Mouse (Mus musculus) fat pad, adult 2 months (tissue): ENCODE data around the gene Fam210b.
"Not testable (repeated sequence)": the region's sequence is repeated elsewhere in the genome, so short reads cannot be mapped to it uniquely, and the experiment has no call there.

Source experiments
- DNase-seq: peaks from one replicate; pipeline ENCODE4 v3.0.0-alpha.2; 2011; ENCODE audit warnings: low read depth, low spot score; ENCODE audit errors: extremely low read depth

Fam210b gene

DNA sequence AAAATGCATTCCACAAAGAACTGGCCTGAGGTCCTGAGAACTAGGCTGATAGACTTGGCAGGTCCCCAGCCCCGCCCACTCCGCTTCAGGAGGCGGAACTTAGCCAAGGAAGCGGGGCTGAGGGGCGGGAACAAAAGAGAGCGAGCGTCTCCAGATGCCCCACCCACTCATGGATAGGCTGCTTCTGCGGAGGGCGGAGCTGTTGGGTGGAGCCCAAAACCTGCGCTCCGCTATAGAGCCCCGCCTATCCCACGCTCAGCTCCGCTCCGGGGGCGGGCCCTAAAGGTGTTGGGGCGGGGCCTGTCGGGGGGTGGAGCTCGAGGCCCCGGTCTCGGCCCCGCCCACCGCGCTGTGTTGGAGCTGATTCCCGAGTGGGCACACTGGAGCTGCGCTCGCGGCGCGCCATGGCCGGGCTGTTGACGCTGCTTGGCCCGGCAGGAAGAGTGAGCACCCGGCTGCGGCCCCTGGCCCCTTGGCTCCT lies at the start of gene Fam210b:
Gene Fam210b, plus strand, starts transcription at position 308 of the 481 bp plus-strand sequence.
- DNase-seq: peak; percentile 77

DNA sequence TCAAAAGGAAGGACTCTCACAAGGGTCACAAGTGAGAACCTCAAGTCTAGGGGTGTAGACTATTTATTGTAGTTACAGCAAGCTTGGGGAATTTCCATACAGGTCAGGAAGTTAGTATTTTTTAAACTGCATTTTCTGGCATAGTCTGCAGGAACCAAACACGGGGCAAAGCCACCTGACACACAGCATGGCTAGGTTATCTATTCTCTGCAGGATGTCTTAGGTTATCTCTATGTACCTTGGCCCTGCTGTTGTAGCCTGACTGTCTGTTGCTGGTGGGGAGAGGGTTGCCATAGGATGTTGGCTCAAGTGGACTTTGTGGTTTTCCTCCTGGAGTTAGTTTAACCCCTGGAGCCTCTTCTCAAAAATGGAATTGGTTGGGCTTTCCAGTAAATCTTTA lies 47.3 kb upstream of the Fam210b start:
- no peak for DNase-seq

DNA sequence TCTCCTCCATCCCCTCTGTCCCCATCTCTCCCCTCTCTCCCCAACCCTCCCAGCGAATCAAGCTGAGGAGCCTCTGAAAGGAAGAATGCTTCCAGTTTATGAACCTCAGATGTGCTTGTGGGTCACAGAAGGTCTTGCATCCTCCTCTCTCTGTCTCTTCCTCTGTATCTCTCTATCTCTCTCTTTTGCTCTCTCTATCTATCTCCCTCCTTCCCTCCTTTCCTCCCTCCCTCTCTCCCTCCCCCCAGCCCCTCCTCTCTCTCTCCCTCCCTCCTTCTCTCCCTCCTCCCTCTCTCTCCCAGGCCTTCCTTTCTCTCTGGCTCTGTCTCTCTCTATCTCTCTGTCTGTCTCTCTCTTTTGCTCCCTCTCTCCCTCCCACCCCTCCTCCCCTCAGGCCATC lies 46.8 kb upstream of the Fam210b start:
- DNase-seq: no peak

DNA sequence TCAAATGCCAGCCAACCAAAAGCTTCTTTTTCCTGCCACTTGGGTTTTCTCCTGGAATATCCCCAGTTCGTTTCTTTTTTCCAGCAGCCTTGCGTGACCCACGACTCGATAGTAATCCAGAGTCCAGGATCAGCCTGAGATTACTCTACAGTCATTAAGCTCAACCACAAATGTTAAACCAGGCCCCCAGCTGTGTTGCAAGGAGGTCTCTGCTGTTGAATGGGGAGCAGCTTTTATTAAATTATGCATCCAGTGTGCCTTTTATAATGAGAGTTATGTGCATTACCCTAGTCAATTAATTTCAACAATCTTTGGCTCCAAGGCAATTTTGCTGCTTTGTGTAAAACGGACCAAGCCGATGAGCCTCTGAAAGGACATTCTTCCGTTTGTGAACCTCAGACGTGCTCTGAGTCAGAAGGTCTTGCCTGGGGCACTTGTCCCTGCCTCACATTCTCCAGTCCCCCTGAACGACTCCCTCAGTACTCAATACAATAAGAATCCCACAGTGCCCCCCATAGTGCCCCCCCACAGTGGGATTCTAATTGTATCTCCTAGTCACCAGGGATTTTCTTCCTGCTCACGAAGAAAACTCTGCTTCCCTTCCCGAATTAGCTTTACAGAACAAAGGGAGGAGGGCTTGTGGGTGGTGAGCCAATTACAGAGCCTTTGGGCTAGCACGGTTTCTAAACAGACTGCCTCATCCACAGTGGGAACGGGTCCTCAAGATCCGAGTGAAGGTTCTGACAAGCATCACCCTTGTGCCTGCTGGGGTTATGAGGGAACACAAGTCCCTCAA lies 46.0 kb upstream of the Fam210b start:
- no peak for DNase-seq

DNA sequence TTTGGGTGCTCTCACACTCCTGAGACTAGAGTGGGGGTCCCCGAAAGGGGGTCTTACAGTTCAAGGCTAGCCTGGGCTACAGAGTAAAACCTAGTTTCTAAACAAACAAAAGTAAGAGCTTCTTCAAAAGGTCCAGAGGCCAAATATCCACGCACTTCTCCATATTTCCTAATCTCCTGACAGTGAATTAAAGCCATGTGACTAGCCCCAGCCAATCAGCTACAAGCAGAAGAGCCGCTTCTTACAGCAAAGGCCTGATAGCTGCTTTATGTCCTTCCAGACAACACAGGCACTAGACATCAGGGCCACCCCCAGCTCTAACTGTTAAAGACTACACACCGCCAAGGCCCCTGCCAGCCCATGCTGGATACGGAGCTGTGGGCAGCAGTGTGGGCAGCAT lies 43.0 kb upstream of the Fam210b start:
- DNase-seq: no peak

DNA sequence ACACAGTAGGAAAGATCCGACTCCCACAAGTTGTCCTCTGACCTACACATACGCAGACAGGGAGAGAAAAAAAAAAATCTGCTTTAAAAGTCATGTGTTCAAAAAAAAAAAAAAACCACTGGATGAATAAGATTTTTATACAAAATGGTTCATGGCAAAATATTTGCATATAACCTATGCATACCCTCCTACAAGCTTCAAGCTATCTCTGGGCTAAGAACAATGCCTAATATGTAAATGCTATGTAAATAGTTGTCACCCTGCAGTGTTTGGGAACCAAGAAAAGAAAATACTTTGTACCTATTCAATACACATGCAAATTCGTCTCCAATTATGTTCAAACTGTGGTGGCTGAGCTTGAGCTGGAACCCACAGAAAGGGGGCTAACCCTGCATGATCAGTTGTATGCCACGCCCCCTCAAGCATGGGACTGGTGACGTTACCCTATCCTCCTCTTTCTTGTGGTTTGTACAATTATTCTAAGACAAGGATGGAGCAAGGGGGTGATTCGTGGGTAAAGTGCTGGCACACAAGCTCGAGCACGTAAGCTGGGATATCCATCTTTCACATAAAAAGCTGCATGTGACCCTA lies 41.2 kb upstream of the Fam210b start:
- no peak for DNase-seq

DNA sequence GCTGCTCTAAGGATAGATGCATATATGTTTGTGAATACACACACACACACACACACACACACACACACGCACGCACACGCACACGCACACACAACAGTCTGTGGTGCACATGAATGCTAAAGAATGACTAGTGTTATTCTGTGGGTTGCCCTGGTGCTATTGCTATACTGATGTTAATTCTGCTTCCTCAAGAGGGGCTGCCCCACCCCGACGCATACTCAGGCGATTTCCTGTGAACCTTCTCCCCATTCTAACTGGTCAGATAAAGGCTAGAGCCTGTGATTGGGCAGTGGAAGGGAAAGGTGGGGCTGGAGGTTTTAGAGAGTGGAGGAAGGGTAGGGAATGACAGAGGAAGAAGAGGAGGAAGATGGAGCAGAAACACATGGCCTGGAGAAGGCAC lies 39.8 kb upstream of the Fam210b start:
- DNase-seq: not testable (repeated sequence)

DNA sequence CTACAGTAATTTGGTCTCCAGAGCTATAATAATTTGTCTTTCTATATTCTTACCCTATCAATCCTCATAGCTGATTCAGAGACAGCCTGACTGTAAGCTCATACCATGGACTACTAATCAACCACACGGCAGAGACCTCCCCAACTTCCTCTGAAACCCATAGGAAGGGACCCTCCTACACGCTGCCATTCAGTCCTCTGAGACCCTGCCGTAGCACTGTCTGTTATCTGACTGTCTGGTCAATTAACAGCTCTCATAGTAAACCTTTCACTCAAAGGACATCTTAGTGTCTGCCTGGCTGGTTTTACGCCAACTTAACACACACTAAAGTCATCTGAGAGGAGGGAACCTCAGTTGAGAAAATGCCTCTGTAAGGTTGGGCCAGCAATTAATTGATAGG lies 38.8 kb upstream of the Fam210b start:
- no peak for DNase-seq

DNA sequence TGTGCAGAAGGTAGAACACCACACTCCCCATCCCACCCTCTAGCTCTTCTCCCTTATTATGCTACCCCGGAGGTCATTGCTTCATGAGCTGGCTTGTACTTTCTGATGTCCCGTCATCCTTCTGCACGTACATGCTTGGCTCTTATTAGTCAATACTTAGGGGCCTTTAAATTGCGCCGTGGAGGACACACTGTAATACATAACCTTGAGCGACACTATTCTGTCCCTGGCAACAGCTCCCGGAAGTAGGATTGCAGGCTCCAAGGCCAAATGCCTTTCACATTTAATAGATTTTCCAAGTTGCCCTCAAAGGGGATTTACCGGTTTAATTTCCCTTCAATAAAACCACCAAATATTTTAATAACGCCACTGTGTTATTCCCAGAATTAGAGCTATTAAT lies 33.6 kb upstream of the Fam210b start:
- DNase-seq: no peak

DNA sequence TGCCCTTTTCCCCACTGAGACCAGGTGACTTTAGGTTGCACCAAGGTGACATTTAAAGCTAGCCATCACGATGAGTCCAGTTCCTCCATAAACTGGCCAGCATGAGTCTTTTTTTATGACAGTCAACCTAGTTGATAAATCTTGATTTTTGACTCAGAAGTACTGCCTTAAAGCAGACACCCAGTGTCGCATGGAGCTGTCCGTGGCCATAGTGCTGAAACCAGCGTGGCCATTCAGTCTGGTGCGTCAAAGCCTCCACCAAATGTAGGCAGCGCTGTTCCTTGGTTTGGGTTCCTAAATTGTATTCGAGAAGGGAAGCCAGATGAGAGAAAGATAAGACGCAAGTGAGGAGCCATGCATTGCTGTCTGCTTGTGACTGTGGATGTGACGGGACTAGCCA lies 24.5 kb upstream of the Fam210b start:
- DNase-seq: no peak

DNA sequence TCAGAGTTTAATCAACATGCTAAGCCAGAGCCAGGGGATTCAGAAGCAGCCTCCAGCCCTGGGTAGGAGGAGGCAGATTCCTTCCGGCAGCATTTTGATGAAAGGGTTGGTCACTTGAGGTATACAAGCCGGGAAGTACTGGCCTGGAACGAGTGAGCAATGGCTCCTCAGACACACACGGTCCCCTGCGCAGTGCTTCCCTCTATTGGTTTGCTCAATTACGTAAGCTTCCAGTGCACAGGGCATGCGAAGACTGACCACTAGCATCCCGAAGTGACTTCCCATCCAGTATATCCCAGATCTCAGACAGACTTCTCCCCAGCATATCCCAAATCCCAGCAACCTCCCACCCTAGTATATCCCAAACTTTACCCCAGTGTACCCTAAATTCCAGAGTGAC lies 17.1 kb upstream of the Fam210b start:
- no peak for DNase-seq

DNA sequence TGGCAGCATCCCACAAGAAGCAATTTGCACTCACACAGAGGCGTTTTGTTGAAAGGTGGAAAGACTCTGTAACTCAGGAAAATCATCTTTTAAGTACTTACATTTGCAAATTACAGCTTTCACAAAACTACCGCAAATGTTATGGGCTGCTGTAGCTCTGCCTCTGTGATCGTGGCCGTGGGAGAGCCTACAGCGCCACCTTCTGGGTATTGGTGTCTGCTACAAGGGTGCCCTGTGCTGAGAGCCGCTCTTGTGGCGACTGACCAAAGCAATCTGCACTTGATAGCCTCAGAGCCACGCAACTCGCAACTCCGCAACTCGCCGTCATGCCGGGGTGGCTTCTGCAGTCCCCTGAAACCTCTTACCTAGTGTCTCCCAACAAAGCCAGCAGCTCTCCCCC lies 16.2 kb upstream of the Fam210b start:
- no peak for DNase-seq

DNA sequence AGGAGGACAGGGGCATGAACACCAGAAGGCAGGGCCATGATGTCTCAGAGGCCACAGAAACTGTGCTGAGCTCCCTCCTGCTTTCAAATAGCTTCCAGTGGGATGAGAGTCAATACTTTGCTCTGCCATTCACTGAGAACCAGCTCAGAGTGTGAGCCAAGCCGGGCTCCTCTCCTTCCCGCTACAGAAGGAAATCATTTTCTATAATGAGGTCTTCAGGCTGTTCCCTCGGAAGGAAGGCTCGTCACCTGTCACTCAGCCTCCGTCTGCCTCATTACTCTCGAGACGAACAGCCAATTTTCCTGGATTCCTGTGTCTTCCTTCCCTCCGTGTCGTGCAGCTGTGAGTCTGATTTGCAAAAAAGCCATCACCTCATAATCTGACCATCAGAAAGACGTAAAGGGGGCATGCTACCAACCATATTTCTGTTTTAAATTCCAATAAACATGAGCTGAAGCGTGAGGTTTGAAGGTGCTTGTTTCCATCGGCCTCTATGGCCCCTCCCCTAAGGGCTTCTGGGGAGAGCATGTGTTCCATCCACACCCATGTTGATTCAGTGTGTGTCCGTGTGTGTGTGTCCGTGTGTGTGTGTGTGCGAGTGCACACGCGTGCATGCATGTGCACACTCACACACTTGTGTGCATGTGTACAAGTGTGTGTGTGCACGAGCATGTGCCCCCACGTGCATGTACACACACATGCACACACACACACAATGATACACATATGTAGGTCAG lies 7.0 kb upstream of the Fam210b start:
- DNase-seq: no peak

DNA sequence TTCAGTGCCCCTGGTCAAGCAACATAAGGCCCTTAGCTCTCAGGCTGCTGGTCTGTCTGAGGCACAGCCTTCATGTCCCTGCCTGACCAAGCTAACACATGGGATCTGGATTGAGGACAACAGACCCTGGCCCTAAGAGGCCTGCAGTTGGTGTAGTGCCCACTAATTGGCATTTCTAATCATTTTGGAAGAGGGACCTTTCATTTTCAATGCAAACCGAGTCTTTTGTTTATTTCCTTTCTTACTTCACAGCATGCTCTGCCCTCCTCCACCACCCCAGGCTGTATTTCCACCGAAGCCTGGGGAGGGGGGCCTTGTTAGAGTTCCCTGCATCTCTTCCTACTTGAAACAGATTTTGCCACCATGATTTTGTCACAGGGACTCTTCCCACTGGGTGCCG lies 4.4 kb upstream of the Fam210b start:
- DNase-seq: no peak

DNA sequence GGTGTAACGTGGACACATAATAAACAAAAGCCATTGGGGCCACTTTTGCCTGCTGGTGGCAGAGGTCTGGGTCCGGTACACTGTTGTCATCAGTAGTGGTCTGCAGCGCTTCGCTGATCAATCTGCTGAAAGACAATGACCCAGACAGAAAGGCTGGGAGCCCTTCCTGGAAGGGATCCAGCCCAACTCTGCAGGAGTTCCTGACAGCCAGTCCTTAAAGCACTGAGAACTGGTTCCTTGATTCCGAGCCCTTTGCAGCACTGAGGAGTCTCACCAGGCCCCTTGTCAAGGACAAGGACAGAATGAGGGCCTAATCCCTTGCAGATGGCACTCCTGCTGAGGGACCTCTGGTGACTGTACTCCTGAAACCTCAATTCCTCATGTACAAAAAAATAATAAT lies 3.8 kb upstream of the Fam210b start:
- no peak for DNase-seq

DNA sequence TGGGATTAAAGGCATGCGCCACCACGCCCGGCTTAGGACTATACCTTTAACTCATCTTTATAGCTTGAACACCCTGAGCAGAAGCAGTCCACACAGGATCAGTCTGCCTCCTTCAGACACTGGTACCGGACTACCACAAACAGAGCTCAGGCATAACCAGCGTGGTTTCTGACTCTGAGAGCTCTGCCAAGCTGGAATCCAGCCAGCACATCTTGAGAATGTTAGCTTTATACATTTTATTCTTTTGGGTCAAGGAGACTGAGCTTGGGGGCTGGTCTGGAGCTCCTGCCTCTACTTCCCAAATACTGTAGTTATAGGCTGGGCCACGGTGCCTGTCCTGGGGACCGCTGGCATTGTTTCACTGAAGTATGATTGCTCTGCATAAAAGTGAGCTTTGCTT lies 1.6 kb upstream of the Fam210b start:
- no peak for DNase-seq

DNA sequence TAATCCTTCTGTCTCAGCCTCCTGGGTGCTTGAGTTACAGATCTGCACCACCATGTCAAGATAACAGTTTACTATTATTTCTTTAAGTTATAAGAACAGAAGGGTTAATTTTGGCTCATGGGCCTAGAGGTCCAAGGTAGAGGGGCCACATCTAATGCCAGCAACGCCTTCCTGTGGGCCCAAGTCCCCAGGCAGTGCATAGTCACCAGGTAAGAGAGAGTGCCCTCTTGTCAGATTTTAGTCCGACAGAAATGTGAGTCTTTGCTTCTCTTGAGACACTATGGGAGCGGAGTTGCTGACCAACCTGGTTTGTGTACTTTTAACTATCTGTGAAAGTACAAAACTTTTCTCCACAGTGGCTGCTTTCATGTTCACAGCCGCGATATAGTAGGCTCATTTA lies 696 bp upstream of the Fam210b start:
- DNase-seq: no peak

DNA sequence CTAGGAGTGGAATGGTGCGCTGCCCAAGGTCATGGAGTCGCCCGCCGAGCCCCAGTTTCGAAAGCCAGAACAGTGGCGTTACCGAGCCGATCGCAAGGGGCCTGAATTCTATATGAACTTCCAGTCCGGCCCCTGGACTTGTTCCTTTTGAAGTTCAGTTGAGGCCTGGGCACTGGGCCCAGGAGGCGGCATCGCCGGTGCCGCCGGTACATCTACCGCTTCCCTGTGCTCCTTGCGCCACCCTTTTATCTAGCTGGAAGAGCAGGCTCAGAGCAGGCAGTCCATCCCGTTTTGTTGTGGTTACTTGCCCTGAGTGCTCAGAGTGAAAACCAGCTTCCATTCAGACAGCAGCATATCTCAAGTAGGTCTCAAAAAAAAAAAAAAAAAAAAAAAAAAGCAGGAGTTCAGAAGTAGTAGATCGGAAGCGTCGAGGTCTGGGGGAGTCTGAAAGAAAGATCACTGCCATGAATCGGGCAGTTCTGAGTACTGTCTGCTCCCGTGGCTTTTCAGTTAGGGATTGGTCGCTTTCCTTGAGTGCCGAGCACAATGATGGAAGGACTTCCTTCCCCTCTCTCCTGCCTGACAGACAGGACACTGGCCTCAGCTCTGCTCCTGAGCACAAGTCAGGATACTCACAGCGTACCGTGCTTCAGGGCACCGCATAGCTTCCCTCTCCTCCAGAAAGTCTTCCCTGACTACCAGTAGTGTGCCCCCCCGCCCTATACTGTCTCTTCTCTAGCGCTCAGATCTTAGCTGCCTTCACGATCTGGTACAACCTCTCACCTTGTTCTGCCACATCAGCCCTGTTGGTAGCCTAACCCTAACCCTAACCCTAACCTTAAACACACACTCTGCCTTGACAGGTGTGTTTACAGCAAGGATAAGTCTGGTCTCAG lies 917 bp downstream of the Fam210b start:
- peak; percentile 30 for DNase-seq

DNA sequence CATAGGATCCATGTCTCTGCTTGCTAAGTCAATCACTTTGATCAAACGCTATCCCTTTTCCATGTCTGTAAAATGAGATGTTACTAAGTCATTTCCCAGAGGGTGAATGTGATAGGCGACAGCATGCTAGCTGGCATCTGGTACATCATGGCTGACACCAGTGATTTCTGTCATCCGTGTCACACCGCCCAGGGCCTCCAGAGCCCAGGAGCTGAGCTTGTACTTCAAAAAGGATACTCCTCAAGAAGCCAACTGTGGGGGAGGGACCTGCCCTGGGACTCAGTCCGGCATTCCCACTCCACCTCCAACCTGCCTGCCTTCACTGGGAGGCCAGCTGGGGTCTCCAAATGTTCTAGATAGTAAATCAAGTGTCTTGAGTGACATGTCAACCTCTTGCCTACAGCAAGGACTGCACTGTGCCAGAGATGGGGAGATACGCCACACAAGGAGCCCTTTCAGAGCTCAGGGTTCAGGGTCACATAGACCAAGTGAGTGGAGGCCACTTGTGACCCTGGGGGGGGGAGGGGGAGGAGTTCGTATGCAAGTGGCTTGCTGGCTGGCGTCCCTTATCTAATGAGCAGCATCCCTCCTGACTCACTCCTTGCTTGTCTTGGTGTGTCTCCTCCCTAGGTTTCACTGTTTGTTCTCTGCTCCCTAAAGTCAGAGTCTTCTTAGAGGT lies 1.7 kb downstream of the Fam210b start:
- no peak for DNase-seq

DNA sequence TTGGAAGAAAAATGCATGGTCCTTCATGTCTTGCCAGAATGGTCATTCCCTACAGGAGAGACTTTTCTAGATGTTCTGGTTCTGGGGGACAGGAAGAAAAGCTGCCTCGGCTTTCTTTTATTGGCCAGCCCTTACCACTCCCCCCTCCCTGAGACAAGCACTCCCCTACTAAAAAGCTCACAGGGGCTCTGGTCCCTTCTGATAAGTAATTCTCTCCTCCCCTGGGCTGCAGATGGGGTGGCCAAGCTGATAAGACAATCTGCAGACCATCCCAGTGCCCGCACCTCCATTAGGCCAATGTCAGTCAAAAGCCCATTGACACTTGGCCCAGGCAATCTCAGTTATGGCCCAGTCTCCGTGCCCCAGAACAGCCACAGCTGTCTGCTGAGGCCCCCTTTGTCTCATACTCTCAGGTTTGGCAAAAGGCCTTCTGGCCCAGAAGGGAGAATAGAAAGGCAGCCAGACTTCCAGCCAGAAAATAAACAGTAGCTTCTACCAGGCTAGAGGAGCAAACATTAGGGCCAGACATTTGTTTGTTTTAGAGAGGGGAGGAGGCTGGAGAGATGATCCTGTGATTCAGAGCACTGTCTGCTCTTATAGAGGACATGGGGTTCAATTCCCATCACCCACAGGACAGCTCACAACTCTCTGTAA lies 3.1 kb downstream of the Fam210b start:
- DNase-seq: no peak
